Mouse (Mus musculus): ENCODE measurements at regions not wholly inside any gene's neighbourhood (a gene's known extent, or its start where the extent isn't known, plus 50 kb on each side); places are given as distances from the start of the nearest gene placed in this dataset.
A peak's percentile ranks its signal among the peaks of the same experiment; 100 is the strongest.

DNA sequence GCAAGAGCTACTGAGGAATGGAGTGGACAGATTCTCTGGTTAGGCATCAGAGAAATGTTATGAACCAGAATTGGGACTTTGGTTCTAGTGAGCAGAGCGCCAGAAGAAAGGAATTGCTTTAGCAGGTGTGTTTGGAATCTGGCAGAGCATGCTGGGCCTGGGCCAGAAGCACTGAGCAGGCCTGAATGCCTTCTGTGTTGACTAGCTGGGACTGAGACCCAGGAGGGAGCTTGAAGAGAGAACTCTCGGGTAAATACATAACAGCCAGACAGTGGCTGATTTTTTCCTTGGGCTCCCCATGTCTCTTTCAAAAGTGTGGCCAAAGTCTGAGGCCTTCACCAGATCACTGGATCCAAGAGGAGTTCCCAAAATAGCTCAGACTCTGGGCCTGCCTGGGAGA lies 107.5 kb upstream of the Zfp462 start:
- DNase-seq = peak; percentile 30

DNA sequence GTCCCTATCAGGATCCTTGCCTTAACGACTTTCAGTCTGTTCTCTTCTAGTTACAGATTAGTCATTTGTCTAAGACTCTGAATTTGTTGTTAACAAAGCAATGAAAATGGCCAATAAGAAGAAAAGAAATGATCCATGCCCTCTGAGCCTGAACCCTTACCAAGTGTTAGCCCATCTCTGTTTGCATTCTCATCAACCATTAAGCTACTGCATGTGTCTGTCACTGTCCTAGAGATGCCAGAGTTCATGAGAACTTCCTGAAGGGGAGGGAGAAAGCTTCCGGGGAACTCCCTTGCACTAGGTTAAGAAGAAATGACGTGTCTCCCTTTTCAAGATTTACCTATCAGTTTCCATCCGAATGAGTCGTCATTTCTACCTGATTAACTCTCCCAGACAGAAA lies 106.7 kb upstream of the Zfp462 start:
- DNase-seq = no peak

DNA sequence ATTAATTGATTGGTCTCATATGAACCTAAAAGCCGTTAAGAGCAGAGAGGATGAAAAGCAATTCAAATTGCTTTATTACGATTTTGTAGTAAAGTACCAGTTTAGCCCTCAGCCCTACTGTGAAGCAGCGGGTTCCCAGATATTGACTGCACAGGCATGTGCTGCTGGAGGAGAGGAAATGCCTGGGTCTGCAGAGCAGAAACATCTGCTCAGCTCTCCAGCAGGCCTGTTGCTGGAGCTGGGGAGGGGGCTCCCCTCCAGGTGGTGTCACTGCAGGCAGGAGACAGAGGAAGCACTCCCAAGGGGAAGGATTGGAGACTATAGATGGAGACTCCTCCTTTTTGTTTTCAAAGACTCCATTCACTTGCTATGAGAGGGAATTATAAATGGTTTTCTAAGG lies 106.1 kb upstream of the Zfp462 start:
- no peak for DNase-seq

DNA sequence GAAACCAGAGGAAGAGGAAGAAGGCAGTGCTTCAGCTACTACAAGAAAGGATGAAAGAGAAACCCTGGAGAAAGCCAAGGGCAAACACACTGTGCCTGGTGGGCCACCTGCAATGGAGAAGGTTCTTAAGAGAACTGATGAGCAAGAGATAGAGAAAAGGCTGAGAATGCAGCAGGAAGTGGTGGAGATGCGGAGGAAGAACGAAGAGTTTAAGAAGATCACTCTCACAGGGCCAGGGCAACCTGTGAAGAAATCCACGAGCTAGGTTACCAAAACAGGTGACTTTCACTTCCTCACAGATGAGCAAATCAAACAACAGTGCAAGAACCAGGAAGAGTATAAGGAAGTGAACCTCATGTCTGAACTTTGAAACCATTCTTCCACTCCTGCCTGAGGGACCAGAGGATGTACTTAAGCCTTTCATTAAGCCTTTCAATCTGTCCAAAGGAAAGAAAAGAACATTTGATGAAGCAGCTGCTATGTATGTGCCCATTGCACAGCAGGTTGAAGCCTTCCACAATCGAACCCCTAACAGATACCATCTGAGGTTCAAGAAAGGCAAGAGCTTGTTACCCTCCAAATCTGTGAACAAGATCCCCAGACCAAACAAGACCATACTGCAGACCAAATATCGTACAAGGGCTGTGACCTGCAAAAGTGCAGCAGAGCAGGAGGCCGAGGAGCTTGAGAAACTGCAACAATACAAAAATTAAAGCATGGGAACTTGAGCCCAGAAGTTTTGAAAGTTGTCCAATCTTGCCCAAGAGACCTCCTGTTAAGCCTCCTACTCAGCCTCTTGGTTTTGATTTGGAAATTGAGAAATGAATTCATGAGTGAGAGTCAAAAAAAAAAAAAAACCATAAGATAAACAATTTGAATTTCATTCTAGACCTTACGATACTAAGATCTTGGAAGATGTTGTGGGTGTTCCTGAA lies 91.6 kb upstream of the Zfp462 start:
- DNase-seq = no peak

DNA sequence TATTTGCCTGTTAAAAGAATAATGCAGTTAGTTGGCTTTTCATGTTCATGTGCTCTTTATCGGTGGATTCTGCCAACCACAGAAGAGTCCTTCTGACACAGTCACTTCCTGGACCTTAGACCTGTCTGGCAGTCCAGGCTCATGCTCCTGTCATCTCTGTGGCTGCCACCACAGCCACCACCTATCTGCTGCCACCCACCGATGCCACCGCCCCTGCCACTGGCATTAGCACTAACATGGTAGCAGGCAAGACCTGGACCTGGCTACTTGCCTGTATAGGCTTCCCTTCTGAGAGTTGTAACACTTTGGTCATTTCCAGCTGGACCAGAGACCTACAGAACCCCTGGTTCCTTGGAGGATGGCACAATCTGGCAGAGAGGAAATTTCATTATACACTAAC lies 86.2 kb upstream of the Zfp462 start:
- no peak for DNase-seq

DNA sequence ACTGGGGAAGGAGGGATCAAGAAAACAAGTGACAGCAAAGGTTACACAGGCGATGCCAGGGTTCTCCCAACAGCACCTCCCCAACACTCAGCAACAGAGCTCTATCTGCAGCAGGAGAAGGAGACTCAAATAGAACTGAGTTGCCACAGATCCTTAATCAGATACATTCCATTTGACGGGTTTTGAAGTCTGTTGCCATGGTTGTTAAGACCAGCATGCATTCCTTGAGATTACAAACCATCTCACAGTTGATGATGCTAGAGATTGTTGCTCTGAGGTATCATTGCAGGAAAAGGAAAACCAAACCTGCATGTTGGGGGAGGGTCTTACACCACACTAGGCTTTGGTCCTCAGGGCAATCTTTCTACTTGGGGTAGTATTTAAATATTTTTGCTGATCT lies 78.8 kb upstream of the Zfp462 start:
- no peak for DNase-seq

DNA sequence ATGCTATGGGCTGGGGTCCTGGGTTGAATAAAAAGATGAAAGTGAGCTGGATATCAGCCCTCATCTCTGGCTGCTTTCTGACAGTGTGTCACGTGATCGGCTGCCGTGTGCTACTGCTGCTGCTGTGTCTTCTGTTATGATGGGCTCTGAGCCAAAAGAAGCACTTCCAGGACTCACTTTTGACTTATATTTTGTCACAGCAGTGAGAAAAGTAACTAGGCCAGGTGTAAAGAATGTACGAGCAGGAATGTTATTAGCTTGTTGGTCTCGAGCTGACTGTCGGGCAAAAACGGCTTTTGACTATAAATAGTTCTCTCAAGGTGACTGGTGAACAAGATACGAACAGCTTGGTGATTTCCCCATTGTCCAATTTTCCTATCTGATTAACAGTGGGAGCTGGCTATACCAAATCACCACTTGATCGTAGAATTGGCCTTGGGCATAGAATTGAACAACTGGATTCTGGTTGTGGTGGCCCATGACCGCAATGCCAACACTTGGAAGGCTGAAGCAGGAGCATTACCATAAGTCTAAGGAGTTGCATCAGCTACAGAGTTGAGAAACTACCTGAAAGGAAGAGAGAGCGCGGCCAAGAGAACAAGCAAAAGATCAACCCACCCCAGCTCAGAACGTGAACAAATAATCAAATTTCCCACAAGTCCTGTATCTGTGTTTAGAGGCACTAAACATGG lies 70.6 kb upstream of the Zfp462 start:
- DNase-seq = no peak

DNA sequence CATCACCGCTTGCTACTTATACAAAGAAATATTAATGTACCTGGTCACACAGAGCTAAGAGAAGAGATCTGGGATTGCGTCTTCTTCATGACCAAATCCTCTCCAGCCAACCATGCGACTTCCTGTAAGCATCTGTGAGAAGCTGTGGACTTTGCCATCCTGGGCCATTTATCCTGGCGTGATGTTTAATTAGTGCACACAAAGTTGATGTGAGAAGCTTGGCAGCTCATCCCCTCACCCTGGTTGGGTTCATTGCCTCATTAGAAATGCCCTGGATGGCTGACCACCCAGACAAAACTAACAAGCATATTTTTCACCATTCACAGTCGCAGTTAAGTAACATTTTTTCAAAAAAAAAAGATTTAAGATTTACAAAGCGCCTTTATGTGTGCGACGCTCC lies 69.3 kb upstream of the Zfp462 start:
- no peak for DNase-seq

DNA sequence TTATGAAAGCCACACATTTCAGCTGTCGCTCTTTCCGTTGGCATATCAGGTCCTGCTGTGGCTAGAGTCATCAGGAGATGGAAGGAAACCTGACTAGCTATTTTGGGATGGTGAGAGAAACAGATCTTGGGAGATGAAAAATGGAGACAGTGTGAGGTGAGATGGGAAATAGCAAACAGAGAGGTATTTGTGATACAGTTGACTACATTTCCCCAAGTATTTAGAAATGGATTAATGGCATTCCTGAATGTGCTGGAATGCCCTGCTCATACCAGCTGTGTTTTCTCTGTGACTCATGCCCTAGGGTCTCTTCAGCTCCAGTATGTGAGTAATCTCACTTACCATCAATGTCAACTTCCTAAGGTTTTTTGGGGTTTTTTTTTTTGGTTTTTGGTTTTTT lies 67.5 kb upstream of the Zfp462 start:
- DNase-seq = no peak

DNA sequence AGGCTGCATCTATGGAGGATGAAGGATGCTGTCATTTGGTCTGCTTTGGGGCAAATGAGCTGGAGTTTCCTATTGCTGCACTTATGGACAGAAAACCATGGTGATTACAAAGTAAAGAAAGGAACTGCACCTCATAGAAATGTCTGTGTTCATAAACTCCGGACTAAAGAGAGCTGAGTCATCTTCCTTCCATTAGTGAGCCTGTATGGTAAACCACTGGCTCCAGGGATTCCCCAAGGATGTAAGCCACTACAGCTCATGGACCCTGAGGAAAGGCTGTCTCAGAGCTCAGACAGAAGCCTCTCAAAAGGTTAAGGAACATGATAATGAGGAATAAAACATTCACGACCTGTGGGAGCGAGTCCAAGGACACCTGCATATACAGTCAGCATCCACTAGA lies 66.3 kb upstream of the Zfp462 start:
- DNase-seq = no peak

DNA sequence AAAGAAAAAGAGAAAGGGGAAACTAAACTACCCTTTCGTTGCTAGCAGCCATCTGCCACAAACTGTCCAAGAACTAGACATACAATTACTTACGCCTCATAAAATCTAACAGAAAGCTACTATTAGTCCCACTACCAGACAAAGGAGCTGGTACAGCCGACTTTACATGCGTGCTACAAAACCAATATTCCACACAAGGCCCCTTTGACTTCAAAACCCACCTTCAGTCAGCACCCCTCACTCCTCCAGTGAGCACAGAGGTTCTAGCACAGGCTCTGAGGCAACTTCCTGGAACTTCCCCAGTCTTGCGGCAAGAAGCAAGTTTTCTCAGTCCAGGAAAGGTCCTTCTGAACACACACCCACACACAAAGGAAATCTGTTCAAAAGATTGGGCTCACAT lies 51.6 kb upstream of the Zfp462 start:
- DNase-seq = no peak
